ENCODE assay signal across 17 mouse cellular contexts in genomic region chrX:7586356-7586755, GRCm38 (mm10). TPM values are rescaled to one million over a fixed set of nuclear protein-coding genes. Genes with fewer than 3 reads are reported as not detected.
"Had no signal": no experiment of that assay in that cellular context is flagged by ENCODE, and none has a peak within 500 bp of the region (broad histone marks: within the 10 kb centered on the region; RNA-seq: fewer than 3 reads in every experiment).

No protein-coding gene starts in this region.

- H3K9ac ChIP-seq: intestine, embryonic 15.5 days; kidney, embryonic 15.5 days; liver, embryonic 15.5 days; neural tube, embryonic 12.5 days had no signal

- H3K27ac ChIP-seq: intestine, embryonic 15.5 days; kidney, embryonic 15.5 days; left cerebral cortex, adult 2 months; limb, embryonic 10.5 days; liver, embryonic 15.5 days; midbrain, embryonic 10.5 days; neural tube, embryonic 12.5 days; stomach, postnatal 0 days had no signal

- H3K4me3 ChIP-seq: intestine, embryonic 15.5 days; kidney, embryonic 15.5 days; left cerebral cortex, adult 2 months; limb, embryonic 10.5 days; liver, embryonic 15.5 days; midbrain, embryonic 10.5 days; myocyte; neural tube, embryonic 12.5 days had no signal

- H3K4me2 ChIP-seq: intestine, embryonic 15.5 days; kidney, embryonic 15.5 days; liver, embryonic 11.5 days; liver, embryonic 15.5 days; neural tube, embryonic 12.5 days had no signal

- H3K4me1 ChIP-seq: intestine, embryonic 15.5 days; kidney, embryonic 15.5 days; limb, embryonic 10.5 days; liver, embryonic 15.5 days; midbrain, embryonic 10.5 days; neural tube, embryonic 12.5 days had no signal

- DNase-seq: kidney, adult 18-20 months; kidney, postnatal 14 days; lung, adult 2 months; lung, postnatal 4 days; midbrain, embryonic 14.5 days; right cerebral cortex, postnatal 14 days had no signal

- ATAC-seq: intestine, embryonic 15.5 days; lung, postnatal 0 days had no signal

- H3K36me3 ChIP-seq: intestine, embryonic 15.5 days; kidney, embryonic 15.5 days; liver, embryonic 15.5 days; neural tube, embryonic 12.5 days had no signal

- H3K9me3 ChIP-seq: intestine, embryonic 15.5 days; kidney, embryonic 15.5 days; limb, embryonic 10.5 days; liver, embryonic 15.5 days; neural tube, embryonic 12.5 days had no signal

- H3K27me3 ChIP-seq: intestine, embryonic 15.5 days; kidney, embryonic 15.5 days; liver, embryonic 15.5 days; neural tube, embryonic 12.5 days had no signal

RNA-seq across cellular contexts. Expression of gene Foxp3, which starts 12.9 kb away (rescaled TPM):
- polyA plus RNA-seq: intestine, embryonic 15.5 days; kidney, embryonic 15.5 days; liver, embryonic 11.5 days; stomach, postnatal 0 days had no signal

RNA-seq across cellular contexts. Expression of gene Cacna1f, which starts 20.5 kb away (rescaled TPM):
- polyA plus RNA-seq: intestine, embryonic 15.5 days; kidney, embryonic 15.5 days; limb, embryonic 10.5 days; midbrain, embryonic 10.5 days; myocyte; neural tube, embryonic 12.5 days; stomach, postnatal 0 days had no signal
